Mouse (Mus musculus): ENCODE data around the gene Iqck. TPM values are rescaled to one million over a fixed set of nuclear protein-coding genes. Genes with fewer than 3 reads are reported as not detected.

Gene Iqck
- total and polyA plus RNA-seq, 2 experiments from 2014 or later = 4.4 to 4.8 TPM

- H3K4me3 ChIP-seq (ENCODE audit: low read length) = no peak overlapping the region
- ATAC-seq (peak; percentile 52), DNase-seq (ENCODE audit: low spot score) (peak; percentile 66)
- peaks cover 21% of the 10 kb centered on the region for H3K4me1 ChIP-seq (ENCODE audit: insufficient read depth, low read length)
- TF ChIP-seq CTCF (IDR thresholded peaks at IDR 0.05; ENCODE audit: low read depth) = no peak
- H3K27me3 ChIP-seq (ENCODE audit: insufficient read depth, low read length) = no peaks in the 10 kb centered on the region
- H3K9me3 ChIP-seq (ENCODE audit: low read length) = no peaks in the 10 kb centered on the region
- H3K27ac ChIP-seq = no peak overlapping the region
- H3K36me3 ChIP-seq (ENCODE audit: insufficient read depth, low read length) = no peaks in the 10 kb centered on the region
- WGBS = 21% methylated on average over 5 of the region's 5 CpGs
- H3K9ac ChIP-seq (replicated peaks; ENCODE audit: low read length) = no peak overlapping the region
- H3K4me2 ChIP-seq (ENCODE audit: low read depth, low read length) = no peak overlapping the region
Observed at GRCm38 (mm10) chr7:118972306-118972705, 116.8 kb downstream of the Iqck start.

DNA sequence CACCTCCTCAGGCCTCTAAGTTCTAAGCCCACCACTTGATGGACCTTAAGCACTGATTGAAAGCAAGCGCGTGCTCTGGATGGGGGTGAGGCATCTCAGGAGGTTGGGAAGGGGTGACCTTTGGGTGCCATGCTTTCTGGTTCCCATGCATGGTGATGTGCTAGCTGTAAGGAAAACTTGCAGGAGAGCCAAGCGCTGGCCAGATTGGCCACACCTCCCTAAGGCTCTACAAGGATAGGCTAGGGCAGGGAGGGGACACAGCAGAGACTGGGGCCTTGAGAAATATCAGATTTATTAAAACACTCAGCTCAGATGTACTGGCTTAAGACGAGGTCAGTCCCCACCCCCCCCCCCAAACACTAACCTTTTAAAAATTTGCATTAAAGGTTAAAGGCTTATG is 117.8 kb downstream of the Iqck start:
- ATAC-seq = no peak
- no peak for TF ChIP-seq CTCF (IDR thresholded peaks at IDR 0.05; ENCODE audit: low read depth)
- no peak overlapping the region for H3K4me2 ChIP-seq (ENCODE audit: low read depth, low read length)

GRCm38 (mm10) chr7:118975837-118976236 is 120.3 kb downstream of the Iqck start:
- TF ChIP-seq CTCF (IDR thresholded peaks at IDR 0.05; ENCODE audit: low read depth) = no peak
- 65% methylated on average over 3 of the region's 3 CpGs for WGBS
- no peak for DNase-seq (ENCODE audit: low spot score)
- Histone ChIP-seq H3K27me3 (ENCODE audit: insufficient read depth, low read length) (no peaks in the 10 kb centered on the region), H3K4me3 (ENCODE audit: low read length) (no peak overlapping the region), H3K9me3 (ENCODE audit: low read length) (no peaks in the 10 kb centered on the region), H3K4me2 (ENCODE audit: low read depth, low read length) (peak overlapping the region; percentile 41), H3K4me1 (ENCODE audit: insufficient read depth, low read length) (peaks cover 28% of the 10 kb centered on the region), H3K36me3 (ENCODE audit: insufficient read depth, low read length) (no peaks in the 10 kb centered on the region), H3K27ac (peak overlapping the region; percentile 78), H3K9ac (replicated peaks; ENCODE audit: low read length) (0 out of 2 replicates have a peak overlapping the region, but pooled peaks have one; percentile 24)
- ATAC-seq = no peak

More for the DNA sequence above, 117.8 kb downstream of the Iqck start:
- no peak overlapping the region for H3K9ac ChIP-seq (replicated peaks; ENCODE audit: low read length)
- no peak for DNase-seq (ENCODE audit: low spot score)
- H3K36me3 ChIP-seq (ENCODE audit: insufficient read depth, low read length) = no peaks in the 10 kb centered on the region
- no peaks in the 10 kb centered on the region for H3K9me3 ChIP-seq (ENCODE audit: low read length)
- no peak overlapping the region for H3K4me3 ChIP-seq (ENCODE audit: low read length)
- peaks cover 25% of the 10 kb centered on the region for H3K4me1 ChIP-seq (ENCODE audit: insufficient read depth, low read length)
- no peaks in the 10 kb centered on the region for H3K27me3 ChIP-seq (ENCODE audit: insufficient read depth, low read length)
- WGBS = 74% methylated on average over 4 of the region's 4 CpGs
- no peak overlapping the region; the same call in 1 of the 2 replicates for H3K27ac ChIP-seq

DNA sequence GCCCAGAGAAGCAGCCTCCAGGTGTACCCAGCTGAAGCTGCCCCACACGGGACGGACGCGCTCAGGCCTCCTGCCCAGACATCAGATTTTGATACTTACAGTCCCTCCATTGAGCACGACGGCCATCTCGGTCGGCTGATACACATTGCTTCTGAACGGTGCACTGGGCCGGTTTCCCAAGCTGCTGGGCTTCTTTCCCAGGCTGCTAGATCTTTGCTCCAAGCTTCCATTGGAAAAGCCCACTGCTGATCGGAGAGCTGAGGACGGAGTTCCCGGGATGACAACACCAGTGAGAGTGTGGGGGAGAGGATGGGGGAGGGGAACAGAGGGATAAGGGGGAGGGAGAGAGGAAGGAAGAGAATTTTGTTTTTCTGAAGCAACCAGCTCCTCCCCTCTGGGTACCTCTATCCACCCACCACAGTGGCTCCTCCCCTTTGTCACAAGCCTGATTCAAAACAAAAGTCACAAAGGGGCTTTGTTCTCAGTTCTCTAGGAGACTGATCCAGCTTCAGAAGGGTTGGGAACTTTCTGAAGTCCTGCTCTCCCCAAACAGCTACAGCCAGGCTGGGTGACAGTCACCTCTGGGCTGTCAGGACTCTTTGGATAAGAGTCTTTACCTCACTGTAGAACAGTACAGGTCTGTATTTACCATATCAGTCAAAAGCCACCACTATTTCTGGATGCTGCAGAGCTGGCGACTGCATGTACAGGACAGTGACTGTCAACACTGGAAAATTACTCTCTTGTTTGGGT is 121.0 kb downstream of the Iqck start:
- H3K4me3 ChIP-seq (ENCODE audit: low read length) = no peak overlapping the region

DNA sequence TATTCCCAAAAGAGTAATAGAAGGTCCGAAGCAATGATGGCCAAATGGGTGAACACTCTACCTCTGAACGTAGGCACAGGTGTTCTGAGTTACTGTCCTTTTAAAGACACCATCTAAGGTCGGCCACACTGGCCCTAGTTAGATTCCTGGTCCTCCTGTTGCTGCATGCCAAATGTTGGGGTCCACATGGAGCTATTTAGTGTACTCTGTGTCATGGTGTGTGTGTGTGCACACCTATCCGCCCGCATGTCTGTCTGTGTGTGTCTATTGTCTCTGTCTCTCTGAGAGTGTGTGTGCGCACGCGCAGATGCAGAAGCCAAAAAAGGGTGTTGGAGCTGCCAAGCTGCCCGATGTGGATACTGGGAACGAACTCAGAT is 121.6 kb downstream of the Iqck start:
- Histone ChIP-seq H3K4me1 (ENCODE audit: insufficient read depth, low read length) (peaks cover 34% of the 10 kb centered on the region), H3K4me2 (ENCODE audit: low read depth, low read length) (0 out of 2 replicates have a peak overlapping the region, but pooled peaks have one; percentile 41), H3K4me3 (ENCODE audit: low read length) (no peak overlapping the region), H3K27me3 (ENCODE audit: insufficient read depth, low read length) (no peaks in the 10 kb centered on the region), H3K27ac (peak overlapping the region; percentile 78), H3K9me3 (ENCODE audit: low read length) (no peaks in the 10 kb centered on the region), H3K9ac (replicated peaks; ENCODE audit: low read length) (no peak overlapping the region), H3K36me3 (ENCODE audit: insufficient read depth, low read length) (no peaks in the 10 kb centered on the region)
- DNase-seq (ENCODE audit: low spot score) (no peak), ATAC-seq (no peak)
- no peak for TF ChIP-seq CTCF (IDR thresholded peaks at IDR 0.05; ENCODE audit: low read depth)
- 58% methylated on average over 10 of the region's 10 CpGs for WGBS

More for the DNA sequence above, 121.0 kb downstream of the Iqck start:
- TF ChIP-seq CTCF (IDR thresholded peaks at IDR 0.05; ENCODE audit: low read depth) = no peak
- ATAC-seq (peak; percentile 81), DNase-seq (ENCODE audit: low spot score) (peak; percentile 69)
- H3K36me3 ChIP-seq (ENCODE audit: insufficient read depth, low read length) = no peaks in the 10 kb centered on the region
- no peaks in the 10 kb centered on the region for H3K27me3 ChIP-seq (ENCODE audit: insufficient read depth, low read length)
- H3K9me3 ChIP-seq (ENCODE audit: low read length) = no peaks in the 10 kb centered on the region
- H3K9ac ChIP-seq (replicated peaks; ENCODE audit: low read length) = 0 out of 2 replicates have a peak overlapping the region, but pooled peaks have one; percentile 24
- peak overlapping the region; percentile 78 for H3K27ac ChIP-seq
- H3K4me1 ChIP-seq (ENCODE audit: insufficient read depth, low read length) = peaks cover 30% of the 10 kb centered on the region
- 20% methylated on average over 14 of the region's 14 CpGs for WGBS
- H3K4me2 ChIP-seq (ENCODE audit: low read depth, low read length) = peak overlapping the region; percentile 41

- ATAC-seq = no peak
- Histone ChIP-seq H3K27me3 (ENCODE audit: insufficient read depth, low read length) (no peaks in the 10 kb centered on the region), H3K36me3 (ENCODE audit: insufficient read depth, low read length) (no peaks in the 10 kb centered on the region), H3K4me1 (ENCODE audit: insufficient read depth, low read length) (peaks cover 28% of the 10 kb centered on the region), H3K9me3 (ENCODE audit: low read length) (no peaks in the 10 kb centered on the region), H3K4me3 (ENCODE audit: low read length) (no peak overlapping the region), H3K9ac (replicated peaks; ENCODE audit: low read length) (no peak overlapping the region), H3K27ac (no peak overlapping the region), H3K4me2 (ENCODE audit: low read depth, low read length) (no peak overlapping the region)
- WGBS = 80% methylated on average over 7 of the region's 7 CpGs
- no peak for DNase-seq (ENCODE audit: low spot score)
- TF ChIP-seq CTCF (IDR thresholded peaks at IDR 0.05; ENCODE audit: low read depth) = no peak
Observed at GRCm38 (mm10) chr7:118979121-118979520, 123.6 kb downstream of the Iqck start.

DNA sequence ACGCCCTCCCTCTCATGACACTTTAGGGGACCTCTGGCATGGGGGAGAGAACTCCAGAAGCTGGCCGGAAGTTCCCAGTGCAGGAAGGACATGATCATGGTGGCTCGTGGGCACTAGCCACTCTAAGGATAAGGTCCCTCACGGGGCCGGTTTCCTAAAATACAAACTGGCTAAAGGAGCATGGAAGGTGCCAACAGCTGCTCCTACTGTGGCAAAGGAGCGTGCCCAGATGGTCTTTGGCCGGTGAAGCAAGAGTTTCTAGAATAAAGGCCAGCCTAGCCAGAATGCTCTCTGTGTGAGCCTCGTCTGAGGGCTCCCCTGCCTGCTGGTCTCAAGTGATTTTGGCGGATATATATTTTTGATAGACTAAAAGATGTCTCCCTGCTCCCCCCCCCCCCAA is 124.2 kb downstream of the Iqck start:
- TF ChIP-seq CTCF (IDR thresholded peaks at IDR 0.05; ENCODE audit: low read depth) = no peak
- DNase-seq (ENCODE audit: low spot score) = peak; percentile 43
- ATAC-seq = no peak
- Histone ChIP-seq H3K4me1 (ENCODE audit: insufficient read depth, low read length) (peaks cover 32% of the 10 kb centered on the region), H3K9me3 (ENCODE audit: low read length) (no peaks in the 10 kb centered on the region), H3K27me3 (ENCODE audit: insufficient read depth, low read length) (no peaks in the 10 kb centered on the region), H3K27ac (no peak overlapping the region), H3K36me3 (ENCODE audit: insufficient read depth, low read length) (no peaks in the 10 kb centered on the region), H3K4me3 (ENCODE audit: low read length) (no peak overlapping the region), H3K4me2 (ENCODE audit: low read depth, low read length) (no peak overlapping the region), H3K9ac (replicated peaks; ENCODE audit: low read length) (no peak overlapping the region)
- WGBS = 58% methylated on average over 9 of the region's 9 CpGs
